Mouse (Mus musculus) embryonic facial prominence, embryonic 12.5 days (tissue): ENCODE data around the gene Lcorl. TPM values are rescaled to one million over a fixed set of nuclear protein-coding genes. Genes with fewer than 3 reads are reported as not detected.

Experiments
- ATAC-seq: fragments of 200-750 bp; cut with Nextera tagmentation; 2 replicates; pipeline ENCODE4 v1.8.0; 2017; ENCODE audit not compliant: insufficient number of reproducible peaks, insufficient read depth, low FRiP score, low TSS enrichment
- H3K27ac ChIP-seq: fragments of 300-500 bp; sonication (generic); 2 replicates; pipeline ENCODE4 v1.5.1; 2016; ENCODE audit warnings: mild to moderate bottlenecking
- H3K27me3 ChIP-seq: fragments of 300-500 bp; sonication (generic); 2 replicates; pipeline ENCODE4 v1.6.1; 2016; ENCODE audit warnings: mild to moderate bottlenecking, moderate library complexity
- H3K36me3 ChIP-seq: fragments of 300-500 bp; sonication (generic); 2 replicates; pipeline ENCODE4 v1.6.1; 2016; ENCODE audit warnings: mild to moderate bottlenecking
- H3K4me1 ChIP-seq: fragments of 300-500 bp; sonication (generic); 2 replicates; pipeline ENCODE4 v1.6.1; 2016
- H3K4me2 ChIP-seq: fragments of 300-500 bp; sonication (generic); replicated peaks from 2 replicates; pipeline ENCODE4 v1.6.1; 2016; ENCODE audit warnings: mild to moderate bottlenecking, moderate library complexity
- H3K4me3 ChIP-seq: fragments of 300-500 bp; sonication (generic); 2 replicates; pipeline ENCODE4 v1.5.1; 2016; ENCODE audit warnings: mild to moderate bottlenecking
- H3K9ac ChIP-seq: fragments of 300-500 bp; sonication (generic); 2 replicates; pipeline ENCODE4 v1.6.1; 2016; ENCODE audit warnings: mild to moderate bottlenecking, moderate library complexity
- H3K9me3 ChIP-seq: fragments of 300-500 bp; sonication (generic); 2 replicates; pipeline ENCODE4 v1.6.1; 2016; ENCODE audit warnings: mild to moderate bottlenecking, moderate library complexity
- WGBS: fragments of 180-500 bp; shearing (Covaris S2); methylation state at CpG from one replicate; pipeline ENCODE4 v1.1.7; 2016; 5-methylcytosine and 5-hydroxymethylcytosine counted together
- polyA plus RNA-seq: library from polyadenylated mRNA; unstranded; fragments of >200 nt; fragmentation: Nextera tagmentation; extraction: Ambion mirVana; gene quantifications from 2 replicates; pipeline ENCODE4 v1.2.1, GENCODE M21; 2016

Gene Lcorl
- polyA plus RNA-seq, 1 experiment from 2014 or later, result 29.6 TPM

- Histone ChIP-seq H3K27ac (peak overlapping the region; percentile 97), H3K4me2 (peak overlapping the region; percentile 82), H3K4me3 (peak overlapping the region; percentile 97), H3K27me3 (no peaks in the 10 kb centered on the region), H3K9me3 (no peaks in the 10 kb centered on the region), H3K9ac (peak overlapping the region; percentile 95), H3K36me3 (no peaks in the 10 kb centered on the region), H3K4me1 (peaks cover 5% of the 10 kb centered on the region; the same call in 1 of the 2 replicates)
- 29% methylated on average over 21 of the region's 21 CpGs for WGBS
- ATAC-seq, result peak; percentile 8; the same call in 1 of the 2 replicates
Observed at GRCm38 (mm10) chr5:45855526-45856302, 1.7 kb downstream of the Lcorl start.

GRCm38 (mm10) chr5:45844723-45845122, 12.7 kb downstream of the Lcorl start:
- no peaks in the 10 kb centered on the region for H3K36me3 ChIP-seq

GRCm38 (mm10) chr5:45835131-45835530, 22.3 kb downstream of the Lcorl start:
- Histone ChIP-seq H3K9me3 (no peaks in the 10 kb centered on the region), H3K4me2 (no peak overlapping the region), H3K27ac (no peak overlapping the region), H3K36me3 (no peaks in the 10 kb centered on the region), H3K27me3 (no peaks in the 10 kb centered on the region), H3K4me3 (no peak overlapping the region), H3K4me1 (no peaks in the 10 kb centered on the region), H3K9ac (no peak overlapping the region)
- ATAC-seq, result no peak
- 89% methylated on average over 2 of the region's 2 CpGs for WGBS

More at GRCm38 (mm10) chr5:45844723-45845122, 12.7 kb downstream of the Lcorl start:
- ATAC-seq, result no peak
- Histone ChIP-seq H3K27me3 (no peaks in the 10 kb centered on the region), H3K27ac (no peak overlapping the region), H3K9me3 (no peaks in the 10 kb centered on the region), H3K4me2 (no peak overlapping the region), H3K9ac (no peak overlapping the region), H3K4me3 (no peak overlapping the region), H3K4me1 (no peaks in the 10 kb centered on the region)
- WGBS, result 93% methylated on average over 6 of the region's 6 CpGs

- H3K9ac ChIP-seq, result no peak overlapping the region
- 94% methylated on average over 4 of the region's 4 CpGs for WGBS
- H3K4me3 ChIP-seq, result no peak overlapping the region
- no peak overlapping the region for H3K4me2 ChIP-seq
- peaks cover 5% of the 10 kb centered on the region; the same call in 1 of the 2 replicates for H3K36me3 ChIP-seq
- H3K9me3 ChIP-seq, result peaks cover 13% of the 10 kb centered on the region
- no peaks in the 10 kb centered on the region for H3K4me1 ChIP-seq
- ATAC-seq, result no peak
- H3K27me3 ChIP-seq, result no peaks in the 10 kb centered on the region
- H3K27ac ChIP-seq, result no peak overlapping the region
Observed at GRCm38 (mm10) chr5:45811527-45811926, 45.9 kb downstream of the Lcorl start.

- no peak for ATAC-seq
- Histone ChIP-seq H3K9ac (no peak overlapping the region), H3K4me1 (no peaks in the 10 kb centered on the region), H3K4me2 (no peak overlapping the region), H3K27me3 (no peaks in the 10 kb centered on the region), H3K36me3 (no peaks in the 10 kb centered on the region), H3K27ac (no peak overlapping the region), H3K9me3 (no peaks in the 10 kb centered on the region), H3K4me3 (no peak overlapping the region)
- WGBS, result 92% methylated on average over 7 of the region's 7 CpGs
Observed at GRCm38 (mm10) chr5:45791864-45792263, 65.6 kb downstream of the Lcorl start.

GRCm38 (mm10) chr5:45790221-45790620, 67.2 kb downstream of the Lcorl start:
- Histone ChIP-seq H3K4me2 (no peak overlapping the region), H3K9me3 (no peaks in the 10 kb centered on the region), H3K36me3 (no peaks in the 10 kb centered on the region), H3K27ac (no peak overlapping the region), H3K4me1 (no peaks in the 10 kb centered on the region), H3K27me3 (no peaks in the 10 kb centered on the region), H3K4me3 (no peak overlapping the region), H3K9ac (no peak overlapping the region)
- no peak for ATAC-seq
- WGBS, result 95% methylated on average over 4 of the region's 4 CpGs

GRCm38 (mm10) chr5:45757502-45758121, 99.8 kb downstream of the Lcorl start:
- no peaks in the 10 kb centered on the region for H3K9me3 ChIP-seq
- no peak overlapping the region for H3K4me2 ChIP-seq
- ATAC-seq, result no peak
- H3K9ac ChIP-seq, result no peak overlapping the region
- WGBS, result 87% methylated on average over 4 of the region's 4 CpGs
- H3K27ac ChIP-seq, result no peak overlapping the region
- no peaks in the 10 kb centered on the region for H3K27me3 ChIP-seq
- H3K4me3 ChIP-seq, result no peak overlapping the region
- no peaks in the 10 kb centered on the region for H3K4me1 ChIP-seq
- H3K36me3 ChIP-seq, result no peaks in the 10 kb centered on the region

GRCm38 (mm10) chr5:45737911-45738310, 119.5 kb downstream of the Lcorl start:
- H3K4me3 ChIP-seq, result no peak overlapping the region
- no peaks in the 10 kb centered on the region for H3K36me3 ChIP-seq
- H3K9me3 ChIP-seq, result no peaks in the 10 kb centered on the region
- no peak overlapping the region for H3K4me2 ChIP-seq
- WGBS, result 91% methylated on average over 1 of the region's 1 CpGs
- no peak for ATAC-seq
- H3K9ac ChIP-seq, result no peak overlapping the region
- no peaks in the 10 kb centered on the region for H3K4me1 ChIP-seq
- H3K27me3 ChIP-seq, result no peaks in the 10 kb centered on the region
- H3K27ac ChIP-seq, result no peak overlapping the region

- Histone ChIP-seq H3K4me3 (no peak overlapping the region), H3K27me3 (no peaks in the 10 kb centered on the region), H3K9ac (no peak overlapping the region), H3K36me3 (no peaks in the 10 kb centered on the region), H3K4me1 (no peaks in the 10 kb centered on the region), H3K9me3 (no peaks in the 10 kb centered on the region), H3K27ac (no peak overlapping the region), H3K4me2 (no peak overlapping the region)
- 67% methylated on average over 2 of the region's 2 CpGs for WGBS
- no peak for ATAC-seq
Observed at GRCm38 (mm10) chr5:45733751-45734150, 123.7 kb downstream of the Lcorl start.

GRCm38 (mm10) chr5:45718848-45719488, 138.4 kb downstream of the Lcorl start:
- Histone ChIP-seq H3K4me2 (no peak overlapping the region), H3K27me3 (no peaks in the 10 kb centered on the region), H3K36me3 (no peaks in the 10 kb centered on the region), H3K4me1 (no peaks in the 10 kb centered on the region), H3K4me3 (no peak overlapping the region), H3K9ac (no peak overlapping the region), H3K27ac (no peak overlapping the region), H3K9me3 (no peaks in the 10 kb centered on the region)
- 94% methylated on average over 6 of the region's 6 CpGs for WGBS
- no peak for ATAC-seq

GRCm38 (mm10) chr5:45709653-45710052, 147.8 kb downstream of the Lcorl start:
- Histone ChIP-seq H3K36me3 (peaks cover 8% of the 10 kb centered on the region), H3K4me3 (no peak overlapping the region), H3K9ac (no peak overlapping the region), H3K27ac (no peak overlapping the region), H3K4me1 (no peaks in the 10 kb centered on the region), H3K9me3 (no peaks in the 10 kb centered on the region), H3K4me2 (no peak overlapping the region), H3K27me3 (no peaks in the 10 kb centered on the region)
- ATAC-seq, result no peak
- WGBS, result 93% methylated on average over 2 of the region's 2 CpGs

- H3K9ac ChIP-seq, result no peak overlapping the region
- WGBS, result 91% methylated on average over 2 of the region's 2 CpGs
- H3K4me2 ChIP-seq, result no peak overlapping the region
- no peaks in the 10 kb centered on the region for H3K9me3 ChIP-seq
- H3K27ac ChIP-seq, result no peak overlapping the region
- peaks cover 8% of the 10 kb centered on the region for H3K36me3 ChIP-seq
- H3K4me3 ChIP-seq, result no peak overlapping the region
- no peaks in the 10 kb centered on the region for H3K27me3 ChIP-seq
- ATAC-seq, result no peak
- no peaks in the 10 kb centered on the region for H3K4me1 ChIP-seq
Observed at GRCm38 (mm10) chr5:45706811-45707210, 150.6 kb downstream of the Lcorl start.
